Mouse (Mus musculus) thymus, postnatal 14 days (tissue): ENCODE measurements around the gene Tigar.

Experiments
- DNase-seq: peaks from one replicate; pipeline ENCODE4 v3.0.0; 2021

The Tigar gene

GRCm38 (mm10) chr6:127142154-127143123, 33.1 kb upstream of the Tigar start:
- DNase-seq, result peak; percentile 65

- DNase-seq, result no peak
Observed at GRCm38 (mm10) chr6:127138962-127139361, 29.6 kb upstream of the Tigar start.

GRCm38 (mm10) chr6:127133433-127134245, 24.3 kb upstream of the Tigar start:
- DNase-seq, result no peak

GRCm38 (mm10) chr6:127132719-127133118, 23.4 kb upstream of the Tigar start:
- no peak for DNase-seq

- no peak for DNase-seq
Observed at GRCm38 (mm10) chr6:127131946-127132345, 22.6 kb upstream of the Tigar start.

- DNase-seq, result no peak
Observed at GRCm38 (mm10) chr6:127130377-127130776, 21.0 kb upstream of the Tigar start.

GRCm38 (mm10) chr6:127129659-127130058, 20.3 kb upstream of the Tigar start:
- DNase-seq, result no peak

- no peak for DNase-seq
Observed at GRCm38 (mm10) chr6:127123506-127123905, 14.1 kb upstream of the Tigar start.

GRCm38 (mm10) chr6:127122996-127123395, 13.6 kb upstream of the Tigar start:
- no peak for DNase-seq

- no peak for DNase-seq
Observed at GRCm38 (mm10) chr6:127122221-127122806, 13.0 kb upstream of the Tigar start.

GRCm38 (mm10) chr6:127114753-127115456, 5.5 kb upstream of the Tigar start:
- no peak for DNase-seq

GRCm38 (mm10) chr6:127108368-127109060, 843 bp downstream of the Tigar start:
- DNase-seq, result no peak

- DNase-seq, result no peak
Observed at GRCm38 (mm10) chr6:127107413-127107812, 1.9 kb downstream of the Tigar start.

GRCm38 (mm10) chr6:127106726-127107125, 2.6 kb downstream of the Tigar start:
- no peak for DNase-seq

GRCm38 (mm10) chr6:127106189-127106588, 3.2 kb downstream of the Tigar start:
- DNase-seq, result no peak

GRCm38 (mm10) chr6:127105107-127105506, 4.2 kb downstream of the Tigar start:
- peak; percentile 62 for DNase-seq

- no peak for DNase-seq
Observed at GRCm38 (mm10) chr6:127104396-127105029, 4.8 kb downstream of the Tigar start.

GRCm38 (mm10) chr6:127103506-127104275, 5.7 kb downstream of the Tigar start:
- no peak for DNase-seq

- DNase-seq, result peak; percentile 27
Observed at GRCm38 (mm10) chr6:127094565-127094964, 14.8 kb downstream of the Tigar start.

- peak; percentile 32 for DNase-seq
Observed at GRCm38 (mm10) chr6:127086739-127087138, 22.6 kb downstream of the Tigar start.

GRCm38 (mm10) chr6:127081820-127082219, 27.5 kb downstream of the Tigar start:
- DNase-seq, result no peak
